Mouse (Mus musculus): ENCODE data around the gene Ugt1a7c.
A peak's percentile ranks its signal among the peaks of the same experiment; 100 is the strongest.
"Not testable (repeated sequence)": the region's sequence is repeated elsewhere in the genome, so short reads cannot be mapped to it uniquely, and the experiment has no call there.

The Ugt1a7c gene

GRCm38 (mm10) chr1:88199996-88200395 lies 105.1 kb downstream of the Ugt1a7c start:
- DNase-seq: no peak

- DNase-seq: no peak
Measured at GRCm38 (mm10) chr1:88200456-88200855, 105.6 kb downstream of the Ugt1a7c start, which contains the start of gene Ugt1a2. Gene Ugt1a2, plus strand, starts transcription at chr1:88200601.

DNA sequence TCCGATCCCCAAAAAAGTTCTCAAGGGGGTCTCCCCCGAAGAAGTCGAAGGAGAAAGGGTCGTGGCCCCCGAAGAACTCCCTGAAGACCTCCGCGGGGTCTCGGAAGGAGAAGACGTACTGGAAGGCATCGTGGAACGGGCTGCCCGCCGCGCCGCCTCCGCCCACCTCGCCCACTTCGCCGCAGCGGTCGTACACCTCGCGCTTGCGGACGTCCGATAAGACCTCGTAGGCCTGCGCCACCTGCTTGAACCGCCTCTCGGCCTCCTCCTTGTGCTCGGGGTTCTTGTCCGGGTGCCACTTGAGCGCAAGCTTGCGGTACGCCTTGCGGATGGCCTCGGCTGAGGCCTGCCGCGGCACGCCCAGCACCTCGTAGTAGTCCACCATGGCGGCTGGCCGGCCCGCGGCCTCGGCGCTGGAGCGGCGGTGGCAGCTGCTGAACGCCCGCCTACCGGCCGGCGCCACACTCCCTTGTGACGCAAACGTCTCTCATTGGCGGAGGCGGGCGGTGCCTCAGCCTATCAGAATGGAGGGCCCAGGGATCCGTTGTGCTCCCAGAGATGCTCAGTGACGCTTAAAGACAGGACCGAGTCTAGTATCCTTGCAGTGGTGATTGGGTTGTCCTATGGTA lies 110.5 kb downstream of the Ugt1a7c start, which contains the start of gene Dnajb3:
Gene Dnajb3 (minus strand): TSS at position 489 of the 629 bp plus-strand sequence.
- peak; percentile 81 to 84 for DNase-seq

- DNase-seq: no peak
Measured at GRCm38 (mm10) chr1:88206843-88207479, 112.1 kb downstream of the Ugt1a7c start.

DNA sequence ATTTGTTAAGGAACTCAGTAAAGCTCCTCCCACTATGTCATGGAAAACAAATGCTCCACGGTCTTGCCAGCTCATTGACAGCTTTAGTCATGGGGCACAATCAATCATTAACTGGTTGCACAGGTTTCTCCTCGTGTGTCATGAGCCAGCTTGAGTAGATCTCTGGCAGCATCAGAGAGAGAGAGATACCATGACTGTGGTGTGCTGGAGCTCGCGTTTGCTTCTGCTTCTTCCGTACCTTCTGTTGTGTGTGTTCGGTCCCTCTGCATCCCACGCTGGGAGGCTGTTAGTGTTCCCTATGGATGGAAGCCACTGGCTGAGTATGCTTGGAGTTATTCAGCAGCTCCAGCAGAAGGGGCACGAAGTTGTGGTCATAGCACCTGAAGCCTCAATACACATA lies 117.0 kb downstream of the Ugt1a7c start, which contains the start of gene Ugt1a1:
Gene Ugt1a1 (plus strand): TSS at position 148 of the 400 bp plus-strand sequence.
- DNase-seq: no peak

- no peak for DNase-seq
Measured at GRCm38 (mm10) chr1:88212341-88213045, 117.6 kb downstream of the Ugt1a7c start.

DNA sequence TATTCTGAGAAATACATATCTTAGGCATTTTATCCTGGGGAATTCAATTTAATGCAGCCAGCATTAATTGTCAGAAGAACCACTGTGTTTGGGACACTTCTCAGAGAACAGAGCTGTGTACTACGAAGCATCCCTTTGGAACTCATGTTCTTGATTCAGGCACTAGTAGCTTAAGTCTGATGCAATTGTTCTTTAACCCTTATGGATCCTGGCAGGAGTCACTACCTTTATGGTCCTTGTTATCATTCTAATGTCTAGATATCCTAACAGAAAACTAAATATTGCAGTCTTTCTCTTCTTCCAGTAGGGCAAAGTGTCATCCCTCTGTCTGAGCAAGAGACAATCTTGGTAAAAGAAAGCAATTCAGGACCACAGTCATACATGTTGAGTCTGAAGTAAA lies 118.2 kb downstream of the Ugt1a7c start:
- DNase-seq: no peak

GRCm38 (mm10) chr1:88213766-88214461 lies 119.1 kb downstream of the Ugt1a7c start:
- DNase-seq: peak in 1 of 2 experiments; percentile 5

DNA sequence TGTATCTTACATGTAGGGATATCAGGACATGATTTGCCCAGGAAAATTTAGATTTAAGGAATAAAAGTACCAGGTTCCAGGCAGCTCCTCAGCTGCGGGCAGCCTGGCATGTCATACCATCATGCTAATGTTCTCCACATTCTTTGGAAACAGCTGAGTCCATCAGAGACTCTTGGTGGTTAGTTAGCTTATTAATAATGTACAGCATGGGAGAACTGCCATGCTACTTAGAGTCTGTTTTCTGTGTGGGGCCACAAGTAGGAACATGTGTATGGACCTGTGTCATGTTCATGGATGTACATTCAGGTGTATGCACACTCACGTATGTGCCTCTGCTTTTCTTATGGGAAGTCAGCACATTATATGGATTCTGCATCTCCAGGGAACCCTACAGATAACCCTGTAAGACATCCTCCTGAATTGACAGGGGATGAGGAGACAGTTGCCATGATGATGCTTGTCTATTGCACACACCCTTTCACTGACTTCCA lies 119.6 kb downstream of the Ugt1a7c start:
- no peak for DNase-seq

GRCm38 (mm10) chr1:88215466-88216380 lies 120.9 kb downstream of the Ugt1a7c start:
- DNase-seq: no peak

DNA sequence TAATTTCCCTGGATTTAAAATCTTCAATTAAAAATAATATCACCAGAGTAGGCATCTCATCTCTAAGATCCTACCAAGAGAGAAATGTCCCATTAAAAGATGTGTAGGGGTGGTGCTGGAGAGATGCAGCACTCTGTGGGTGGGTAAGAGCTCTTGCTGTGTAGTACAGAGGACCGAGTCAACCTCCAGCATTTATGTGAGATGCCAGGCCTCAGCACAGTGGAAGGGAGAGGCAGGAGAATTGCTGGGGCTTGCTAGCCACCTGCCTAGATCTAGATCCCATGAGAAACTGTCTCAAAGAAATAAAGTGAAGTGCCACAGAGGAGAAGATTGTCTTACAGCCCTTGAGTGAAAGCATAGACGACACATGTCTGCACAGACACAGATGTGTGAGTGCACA lies 121.7 kb downstream of the Ugt1a7c start:
- DNase-seq: no peak

DNA sequence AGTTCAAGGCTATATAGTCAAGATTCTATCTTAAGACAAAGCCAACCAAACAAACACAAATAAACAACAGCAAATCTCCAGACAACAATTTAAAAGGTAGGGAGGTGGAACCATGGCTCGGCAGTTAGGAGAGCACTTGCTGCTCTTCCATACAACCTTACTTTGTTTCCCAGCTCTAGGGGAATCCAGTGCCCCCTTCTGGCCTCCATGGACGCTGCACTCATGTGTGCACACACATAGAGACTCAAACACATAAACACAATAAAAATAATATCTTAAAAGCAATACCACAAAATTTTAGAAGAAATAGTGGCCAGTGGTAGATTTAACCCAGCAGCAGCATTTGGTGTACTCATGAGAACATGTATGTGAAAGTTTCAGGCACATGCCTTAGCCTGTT lies 122.3 kb downstream of the Ugt1a7c start:
- peak in 1 of 2 experiments; percentile 15 for DNase-seq

DNA sequence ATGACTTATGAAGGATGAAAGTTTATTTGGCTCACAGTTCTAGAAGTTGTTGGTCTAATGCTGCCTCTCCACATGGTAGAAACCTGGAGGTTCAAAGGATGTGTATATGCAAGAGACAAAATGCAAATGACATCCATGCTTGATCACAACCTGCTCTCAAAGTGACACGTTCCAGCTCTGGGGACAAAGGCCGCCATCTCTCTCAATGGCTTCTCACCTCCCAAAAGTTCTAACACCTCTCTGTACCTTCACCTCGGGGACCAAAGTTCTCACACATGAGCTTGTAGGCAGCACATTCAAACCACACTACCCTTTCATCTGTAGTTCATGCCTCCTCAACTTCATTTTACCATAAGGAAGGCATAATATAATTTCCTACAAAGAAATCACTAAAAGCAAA lies 122.7 kb downstream of the Ugt1a7c start:
- no peak for DNase-seq

DNA sequence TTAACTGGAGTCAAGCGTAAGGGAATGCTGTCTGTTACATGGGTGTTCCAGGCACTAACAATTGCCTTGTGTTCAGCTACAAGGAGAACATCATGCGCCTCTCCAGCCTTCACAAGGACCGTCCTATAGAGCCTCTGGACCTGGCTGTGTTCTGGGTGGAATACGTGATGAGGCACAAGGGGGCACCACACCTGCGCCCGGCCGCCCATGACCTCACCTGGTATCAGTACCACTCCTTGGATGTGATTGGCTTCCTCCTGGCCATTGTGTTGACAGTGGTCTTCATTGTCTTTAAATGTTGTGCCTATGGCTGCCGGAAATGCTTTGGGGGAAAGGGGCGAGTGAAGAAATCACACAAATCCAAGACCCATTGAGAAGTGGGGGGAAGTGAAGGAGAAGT lies 123.2 kb downstream of the Ugt1a7c start:
- DNase-seq: peak in 1 of 2 experiments; percentile 12

- DNase-seq: no peak
Measured at GRCm38 (mm10) chr1:88218591-88218990, 123.7 kb downstream of the Ugt1a7c start.

- DNase-seq: no peak
Measured at GRCm38 (mm10) chr1:88219054-88219453, 124.2 kb downstream of the Ugt1a7c start.

GRCm38 (mm10) chr1:88220336-88220735 lies 125.5 kb downstream of the Ugt1a7c start:
- no peak for DNase-seq

DNA sequence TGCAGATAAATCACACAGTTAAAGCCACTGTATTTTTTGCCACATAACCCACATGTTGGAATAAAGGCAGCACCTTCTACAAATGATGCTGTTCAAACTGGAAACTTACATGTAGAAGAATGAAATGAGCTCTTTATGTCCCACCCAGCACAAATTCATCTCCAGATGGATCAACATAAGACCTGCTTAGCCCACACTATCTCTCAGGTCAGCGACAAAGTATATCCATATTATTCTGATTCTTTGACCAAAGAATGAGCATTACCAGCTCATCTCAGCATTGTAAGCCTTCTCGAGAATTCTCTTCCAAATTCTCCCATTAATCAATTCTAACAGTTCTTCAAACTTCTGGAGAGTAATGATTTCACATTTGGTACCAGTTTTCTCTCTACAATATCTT lies 127.4 kb downstream of the Ugt1a7c start:
- no peak for DNase-seq

DNA sequence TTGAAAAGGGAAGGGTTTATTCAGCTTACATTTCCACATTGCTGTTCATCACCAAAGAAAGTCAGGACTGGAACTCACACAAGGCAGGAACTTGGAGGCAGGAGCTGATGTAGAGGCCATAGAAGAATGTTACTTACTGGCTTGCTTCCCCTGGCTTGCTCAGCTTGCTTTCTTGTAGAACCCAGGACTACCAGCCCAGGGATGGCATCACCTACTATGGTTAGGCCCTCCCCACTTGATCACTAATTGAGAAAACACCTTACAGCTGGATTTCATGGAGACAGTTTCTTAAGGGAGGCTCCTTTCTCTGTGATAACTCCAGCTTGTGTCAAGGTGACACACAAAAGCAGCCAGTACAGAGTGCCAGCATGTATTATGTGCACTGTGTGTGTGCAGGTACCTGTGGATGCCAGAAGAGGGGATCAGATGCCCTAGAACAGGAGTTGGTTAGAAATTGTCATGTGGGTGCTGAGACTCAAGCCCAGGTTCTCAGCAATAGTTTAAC lies 128.2 kb downstream of the Ugt1a7c start:
- DNase-seq: not testable (repeated sequence)

DNA sequence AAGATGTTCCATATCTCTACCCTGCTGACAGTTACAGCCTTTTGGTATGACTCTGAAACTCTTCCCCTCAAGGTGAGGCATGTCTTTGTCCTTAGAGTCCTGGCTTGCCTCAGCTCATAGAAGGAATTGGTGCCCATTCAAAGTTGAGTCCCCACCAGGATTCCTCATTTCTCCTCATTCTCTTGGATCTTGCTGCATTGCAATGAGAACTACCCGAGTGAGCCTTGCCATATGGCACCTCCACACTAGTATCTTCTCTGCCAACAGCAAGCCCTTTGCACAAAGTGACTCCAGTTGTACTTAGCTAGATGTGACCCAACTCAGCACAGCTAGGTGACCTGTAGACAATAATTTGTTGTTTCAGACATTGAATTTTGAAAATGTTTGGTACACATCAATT lies 128.7 kb downstream of the Ugt1a7c start:
- DNase-seq: no peak

DNA sequence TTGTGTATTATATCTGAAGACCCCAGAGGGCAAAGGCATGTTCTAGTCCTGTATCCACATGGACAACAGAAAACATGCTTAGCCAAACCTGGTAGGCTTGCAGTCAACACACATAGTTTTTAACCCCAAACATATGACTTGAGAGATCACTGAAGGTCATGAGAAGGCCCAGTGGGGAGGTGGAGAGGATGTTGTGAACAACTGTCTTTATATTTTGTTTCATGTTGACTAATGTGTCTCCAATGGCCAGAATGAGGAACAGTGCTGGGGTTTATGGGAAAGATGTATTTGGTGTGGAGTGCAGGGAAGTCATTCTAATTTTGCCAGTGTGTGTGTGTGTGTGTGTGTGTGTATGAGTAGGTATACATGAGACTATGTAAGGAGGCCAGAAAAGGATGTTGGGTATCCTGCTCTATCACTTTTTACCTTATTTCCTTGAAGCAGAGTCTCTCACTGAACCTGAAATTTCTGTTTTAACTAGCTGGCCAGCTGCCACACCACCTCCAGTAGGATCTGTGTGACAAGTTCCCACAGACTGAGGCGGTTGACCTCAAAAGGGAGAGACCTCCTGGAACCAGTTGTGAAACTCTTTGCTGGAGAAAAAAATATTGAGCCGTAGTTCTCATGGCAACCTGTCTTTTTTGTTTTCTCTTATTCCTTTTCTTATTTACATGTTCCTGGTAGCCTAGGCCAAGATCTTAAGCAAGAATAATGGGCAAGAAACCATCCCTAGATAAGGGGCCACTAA lies 129.3 kb downstream of the Ugt1a7c start:
- no peak for DNase-seq

Data from thymus, postnatal 36 days (tissue).